ENCODE assay signal across 11 mouse cellular contexts in the genomic region with DNA sequence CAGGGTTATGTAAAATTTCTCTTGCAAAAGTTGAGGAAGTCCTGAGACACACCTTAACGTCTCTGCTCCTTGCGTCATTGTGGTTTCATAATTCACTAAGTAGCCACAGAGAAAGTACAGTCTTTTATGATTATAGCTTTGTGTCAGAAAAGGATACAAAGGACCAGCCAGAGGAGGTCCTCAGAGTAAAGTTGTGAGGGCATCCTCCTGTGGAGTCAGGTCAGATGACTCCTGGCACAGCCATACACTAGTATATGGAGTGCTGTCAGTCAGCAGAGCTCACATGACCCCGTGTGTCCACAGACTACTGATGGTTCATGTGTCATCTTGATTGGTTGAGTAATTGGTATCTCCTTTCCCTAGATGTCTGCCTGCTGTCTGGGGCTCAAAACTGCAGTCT. TPM values are rescaled to one million over a fixed set of nuclear protein-coding genes. Genes with fewer than 3 reads are reported as not detected.
DNase-seq lines count a peak whose midpoint lies in the region; ATAC-seq and TF ChIP-seq lines count a peak whose summit lies in the region.
"Had no signal": no experiment of that assay in that cellular context is flagged by ENCODE, and none has a peak within 500 bp of the region (broad histone marks: within the 10 kb centered on the region; RNA-seq: fewer than 3 reads in every experiment).

No protein-coding gene starts in this region.

- H3K36me3 ChIP-seq in heart, postnatal 0 days (replicated peaks; ENCODE audit: control insufficient read depth, insufficient read depth, low read length), result no peaks in the 10 kb centered on the region
- no peaks in the 10 kb centered on the region; the same call in 1 of the 2 replicates for H3K36me3 ChIP-seq in heart, embryonic 11.5 days (ENCODE audit: control insufficient read depth, insufficient read depth, low read length)
- no peaks in the 10 kb centered on the region for H3K36me3 ChIP-seq in midbrain, embryonic 16.5 days (ENCODE audit: control insufficient read depth, insufficient read depth, low read length)
- H3K36me3 ChIP-seq in midbrain, embryonic 10.5 days, result peaks cover 42% of the 10 kb centered on the region

- H3K9ac ChIP-seq in heart, postnatal 0 days (replicated peaks; ENCODE audit: low read depth, low read length), result no peak overlapping the region
- no peak overlapping the region for H3K9ac ChIP-seq in heart, embryonic 11.5 days (ENCODE audit: low read depth, low read length)
- H3K9ac ChIP-seq in midbrain, embryonic 16.5 days (ENCODE audit: low read depth, low read length), result no peak overlapping the region
- H3K9ac ChIP-seq: heart, embryonic 15.5 days had no signal

- WGBS in heart, postnatal 0 days, result 76% methylated on average over 3 of the region's 3 CpGs
- WGBS in heart, embryonic 11.5 days (ENCODE audit: insufficient replicate concordance), result 86% methylated on average over 3 of the region's 3 CpGs
- 64% methylated on average over 3 of the region's 3 CpGs for WGBS in midbrain, embryonic 16.5 days
- 84% methylated on average over 3 of the region's 3 CpGs for WGBS in midbrain, embryonic 10.5 days

- peaks cover 34% of the 10 kb centered on the region for H3K4me1 ChIP-seq in heart, postnatal 0 days (ENCODE audit: control insufficient read depth, insufficient read depth)
- H3K4me1 ChIP-seq in heart, embryonic 11.5 days (ENCODE audit: control insufficient read depth, insufficient read depth, low read length), result peaks cover 43% of the 10 kb centered on the region
- peaks cover 13% of the 10 kb centered on the region for H3K4me1 ChIP-seq in midbrain, embryonic 16.5 days (ENCODE audit: control insufficient read depth, insufficient read depth, low read length)
- H3K4me1 ChIP-seq in midbrain, embryonic 10.5 days, result peaks cover 28% of the 10 kb centered on the region

- no peak for TF ChIP-seq CTCF in heart, postnatal 0 days (IDR thresholded peaks at IDR 0.05; ENCODE audit: low read depth)

- H3K4me3 ChIP-seq in heart, postnatal 0 days (ENCODE audit: low read depth, low read length), result no peak overlapping the region
- no peak overlapping the region for H3K4me3 ChIP-seq in heart, embryonic 11.5 days (ENCODE audit: low read depth, low read length)
- no peak overlapping the region for H3K4me3 ChIP-seq in midbrain, embryonic 16.5 days (ENCODE audit: low read depth, low read length)
- no peak overlapping the region for H3K4me3 ChIP-seq in midbrain, embryonic 10.5 days
- H3K4me3 ChIP-seq: gastrocnemius, adult 2 months; heart, embryonic 15.5 days had no signal

- no peak for DNase-seq in heart, postnatal 0 days (ENCODE audit: low spot score)
- DNase-seq in midbrain, embryonic 10.5 days (ENCODE audit: low spot score), result no peak
- no peak for DNase-seq in layer of hippocampus, postnatal 10 days (ENCODE audit: low spot score in 2 of 2)
- no peak for DNase-seq in embryo, embryonic 10.5 days (ENCODE audit: low spot score)
- DNase-seq: gastrocnemius, adult 2 months; right cerebral cortex, postnatal 14 days had no signal

- ATAC-seq in heart, postnatal 0 days (ENCODE audit: insufficient read depth, low read depth), result no peak
- no peak for ATAC-seq in heart, embryonic 11.5 days (replicated peaks; ENCODE audit: insufficient number of reproducible peaks, low FRiP score, low TSS enrichment)
- ATAC-seq in midbrain, embryonic 16.5 days, result 0 out of 2 replicates have a peak, but pooled peaks have one; percentile 46
- peak; percentile 76 to 89 for ATAC-seq in hematopoietic stem cell, adult 5-6 weeks (replicated peaks in 1 of 2; ENCODE audit: insufficient read depth in 1 of 2, low FRiP score in 2 of 2, low TSS enrichment in 1 of 2, low read depth in 1 of 2, poor library complexity in 2 of 2, severe bottlenecking in 2 of 2)
- peak; percentile 87 for ATAC-seq in neutrophil, adult 5-6 weeks (ENCODE audit: extremely low read depth, insufficient number of reproducible peaks, low FRiP score, poor library complexity, severe bottlenecking)

- H3K27me3 ChIP-seq in heart, postnatal 0 days (ENCODE audit: control insufficient read depth, insufficient read depth, low read length), result no peaks in the 10 kb centered on the region
- no peaks in the 10 kb centered on the region for H3K27me3 ChIP-seq in heart, embryonic 11.5 days (ENCODE audit: control insufficient read depth, insufficient read depth, low read length)
- no peaks in the 10 kb centered on the region for H3K27me3 ChIP-seq in midbrain, embryonic 16.5 days (ENCODE audit: control insufficient read depth, insufficient read depth, low read depth, low read length)
- H3K27me3 ChIP-seq in midbrain, embryonic 10.5 days (ENCODE audit: low read depth, poor library complexity, severe bottlenecking), result no peaks in the 10 kb centered on the region
- H3K27me3 ChIP-seq: heart, embryonic 15.5 days had no signal

- no peak for TF ChIP-seq EP300 in heart, postnatal 0 days (IDR thresholded peaks at IDR 0.05; ENCODE audit: low read depth)

- 0 out of 2 replicates have a peak overlapping the region, but pooled peaks have one; percentile 15 for H3K27ac ChIP-seq in heart, postnatal 0 days (ENCODE audit: low read depth)
- no peak overlapping the region for H3K27ac ChIP-seq in heart, embryonic 11.5 days (ENCODE audit: low read depth, low read length)
- no peak overlapping the region for H3K27ac ChIP-seq in midbrain, embryonic 16.5 days (ENCODE audit: low read length)
- no peak overlapping the region for H3K27ac ChIP-seq in midbrain, embryonic 10.5 days (replicated peaks)
- H3K27ac ChIP-seq: gastrocnemius, adult 2 months; heart, embryonic 15.5 days had no signal

- H3K4me2 ChIP-seq in heart, postnatal 0 days (ENCODE audit: low read depth, low read length), result no peak overlapping the region
- H3K4me2 ChIP-seq in heart, embryonic 11.5 days, result no peak overlapping the region
- no peak overlapping the region for H3K4me2 ChIP-seq in midbrain, embryonic 16.5 days (ENCODE audit: low read length)
- H3K4me2 ChIP-seq: heart, embryonic 15.5 days had no signal

- H3K9me3 ChIP-seq in heart, postnatal 0 days (replicated peaks; ENCODE audit: control insufficient read depth, low read length), result 0 out of 2 replicates have a peak, but pooled peaks cover 5% of the 10 kb centered on the region
- no peaks in the 10 kb centered on the region for H3K9me3 ChIP-seq in heart, embryonic 11.5 days (replicated peaks; ENCODE audit: control insufficient read depth, low read length)
- no peaks in the 10 kb centered on the region for H3K9me3 ChIP-seq in midbrain, embryonic 16.5 days (replicated peaks; ENCODE audit: control insufficient read depth, low read length, poor library complexity, severe bottlenecking)
- peaks cover 41% of the 10 kb centered on the region for H3K9me3 ChIP-seq in midbrain, embryonic 10.5 days (replicated peaks)
- H3K9me3 ChIP-seq: heart, embryonic 15.5 days had no signal

RNA-seq across cellular contexts. Expression of a gene that starts 15.1 kb away (rescaled TPM):
- total RNA-seq in heart, postnatal 0 days (2014; rRNA removed; ENCODE audit: low replicate concordance), result 41.7 and 54.5 TPM in 2 replicates
- 31.3 TPM in 2 replicates for polyA plus RNA-seq in heart, postnatal 0 days (2015; fragmentation: Nextera tagmentation; extraction: Ambion mirVana)
- polyA plus RNA-seq in heart, embryonic 11.5 days (2014; fragmentation: Nextera tagmentation; extraction: Ambion mirVana), result 56.7 and 64.9 TPM in 2 replicates
- polyA plus RNA-seq in midbrain, embryonic 16.5 days (2015; fragmentation: Nextera tagmentation; extraction: Ambion mirVana), result 181 and 183 TPM in 2 replicates
- 73.8 and 84.8 TPM in 2 replicates for polyA plus RNA-seq in midbrain, embryonic 10.5 days (2016; fragmentation: Nextera tagmentation; extraction: Ambion mirVana)
- total RNA-seq in hematopoietic stem cell, adult 5-6 weeks (2017), result 67.7 and 70.2 TPM in 2 replicates
- 44.5 and 46.9 TPM in 2 replicates for total RNA-seq in neutrophil, adult 5-6 weeks (2017)
- 100 to 1,000 TPM; 180 to 193 TPM for total RNA-seq in layer of hippocampus, postnatal 10 days (2021)

RNA-seq across cellular contexts. Expression of a gene that starts 55.1 kb away (rescaled TPM):
- total RNA-seq in heart, postnatal 0 days (2014; rRNA removed; ENCODE audit: low replicate concordance), result 1.1 and 3.5 TPM in 2 replicates
- polyA plus RNA-seq in heart, postnatal 0 days (2015; fragmentation: Nextera tagmentation; extraction: Ambion mirVana), result 1.1 TPM in 2 replicates
- polyA plus RNA-seq in heart, embryonic 11.5 days (2014; fragmentation: Nextera tagmentation; extraction: Ambion mirVana), result 0.69 and 1.2 TPM in 2 replicates
- polyA plus RNA-seq in midbrain, embryonic 16.5 days (2015; fragmentation: Nextera tagmentation; extraction: Ambion mirVana), result 3.2 and 3.9 TPM in 2 replicates
- 0.30 and 0.70 TPM in 2 replicates for polyA plus RNA-seq in midbrain, embryonic 10.5 days (2016; fragmentation: Nextera tagmentation; extraction: Ambion mirVana)
- total RNA-seq in hematopoietic stem cell, adult 5-6 weeks (2017), result 0.10 and 1.4 TPM in 2 replicates
- 0.35 TPM in 1 of 2 replicates, not detected in the other for total RNA-seq in neutrophil, adult 5-6 weeks (2017)
- 1 to 10 TPM; 1.3 TPM for total RNA-seq in layer of hippocampus, postnatal 10 days (2021)

Comparison
In these comparisons a context has a peak if more than half of its experiments do, and no peak if none do; other contexts are left out.
1. ATAC-seq: peak in midbrain, embryonic 16.5 days (single experiment), hematopoietic stem cell, adult 5-6 weeks (2 of 2) and neutrophil, adult 5-6 weeks (single experiment); none in heart, postnatal 0 days (single experiment) and heart, embryonic 11.5 days (single experiment).